Mouse (Mus musculus) testis, adult 2 months (tissue): ENCODE data around the gene Lrrc75a.

Experiments
- CTCF ChIP-seq: fragments of 200-500 bp; IDR thresholded peaks from 2 replicates; pipeline ENCODE4 v1.5.1; 2012; ENCODE audit warnings: low read depth, mild to moderate bottlenecking, inconsistent platforms, low read length, moderate library complexity; ENCODE audit not compliant: control insufficient read depth, insufficient read depth, insufficient replicate concordance
- POLR2A ChIP-seq: fragments of 200-500 bp; IDR thresholded peaks from 2 replicates; pipeline ENCODE4 v1.6.1; 2012; ENCODE audit warnings: low read depth, mild to moderate bottlenecking, inconsistent platforms, low read length, moderate library complexity; ENCODE audit not compliant: control insufficient read depth

DNA sequence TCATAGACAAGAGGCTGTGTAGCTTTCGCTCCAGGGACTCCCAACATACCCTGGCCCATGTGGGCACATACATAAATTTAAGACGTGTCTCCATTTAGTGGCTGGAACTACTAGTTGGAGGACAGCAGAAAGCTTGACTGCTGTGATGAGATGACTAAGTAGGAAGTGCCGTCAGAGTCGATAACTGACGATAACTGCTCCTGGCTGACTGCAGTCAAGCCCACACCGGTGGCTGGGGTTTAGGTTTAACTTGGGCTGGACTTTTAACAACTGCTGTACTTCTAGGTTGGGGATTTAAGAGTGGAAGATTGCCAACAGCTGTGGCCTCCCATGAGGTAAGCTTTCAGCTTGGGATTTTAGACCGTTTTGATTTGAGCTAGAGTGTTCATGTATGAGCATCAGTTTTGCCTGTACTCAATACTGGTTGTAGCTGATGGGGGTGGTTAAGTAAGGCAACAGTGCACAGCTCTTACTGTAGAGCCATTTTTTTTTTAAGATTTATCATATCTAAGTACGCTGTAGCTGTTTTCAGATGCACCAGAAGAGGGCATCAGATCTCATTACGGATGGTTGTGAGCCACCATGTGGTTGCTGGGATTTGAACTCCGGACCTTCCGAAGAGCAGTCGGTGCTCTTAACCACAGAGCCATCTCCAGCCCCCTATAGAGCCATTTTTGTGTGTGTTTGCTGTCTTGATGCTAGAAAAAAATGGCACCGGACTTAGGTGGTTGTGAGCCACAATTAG, 44.8 kb downstream of the Lrrc75a start:
- TF ChIP-seq CTCF, result no peak
- no peak for TF ChIP-seq POLR2A
